Comparison of ENCODE assay signal across 8 mouse cellular contexts in genomic region chr9:57071801-57072351, GRCm38 (mm10). TPM values are rescaled to one million over a fixed set of nuclear protein-coding genes. Genes with fewer than 3 reads are reported as not detected.
DNase-seq lines count a peak whose midpoint lies in the region; ATAC-seq and TF ChIP-seq lines count a peak whose summit lies in the region.

TSS of gene Sin3a (plus strand) at chr9:57072040.

- peak within 1 kb of the TSS; percentile 83 for H3K4me2 ChIP-seq in hindbrain, embryonic 12.5 days (replicated peaks)
- H3K4me2 ChIP-seq in lung, postnatal 0 days (replicated peaks; ENCODE audit: low read depth, low read length), result peak within 1 kb of the TSS; percentile 91

- peak within 1 kb of the TSS; percentile 98 for H3K27ac ChIP-seq in hindbrain, embryonic 12.5 days
- peak within 1 kb of the TSS; percentile 91 for H3K27ac ChIP-seq in lung, postnatal 0 days (ENCODE audit: low read length)

- under 1% methylated on average over 34 of the region's 34 CpGs for WGBS in hindbrain, embryonic 12.5 days
- under 1% methylated on average over 34 of the region's 34 CpGs for WGBS in lung, postnatal 0 days

- peak; percentile 77 for DNase-seq in MN1 (ENCODE audit: low spot score)
- DNase-seq in cerebellum, adult 9-10 months, result peak; percentile 85
- DNase-seq in frontal cortex, postnatal 14 days (ENCODE audit: low spot score in 2 of 2), result peak; percentile 59 to 65
- peak; percentile 60 to 72 for DNase-seq in layer of hippocampus, postnatal 10 days (ENCODE audit: low spot score in 2 of 2)
- DNase-seq in lung, postnatal 0 days (ENCODE audit: low spot score), result peak; percentile 93
- DNase-seq in ovary, postnatal 10 days (ENCODE audit: low spot score), result peak; percentile 33
- DNase-seq in thymus, postnatal 10 days (ENCODE audit: low spot score in 2 of 2), result peak; percentile 63 to 69

- no peak for TF ChIP-seq EP300 in lung, postnatal 0 days (IDR thresholded peaks at IDR 0.05)

- peak within 1 kb of the TSS; percentile 66 for H3K9ac ChIP-seq in hindbrain, embryonic 12.5 days
- peak within 1 kb of the TSS; percentile 68 for H3K9ac ChIP-seq in lung, postnatal 0 days (replicated peaks; ENCODE audit: low read depth)

- no peaks in the 10 kb centered on the region for H3K9me3 ChIP-seq in hindbrain, embryonic 12.5 days (replicated peaks)
- H3K9me3 ChIP-seq in lung, postnatal 0 days (ENCODE audit: low read length), result no peaks in the 10 kb centered on the region

- H3K4me3 ChIP-seq in hindbrain, embryonic 12.5 days, result peak within 1 kb of the TSS; percentile 93
- peak within 1 kb of the TSS; percentile 79 for H3K4me3 ChIP-seq in lung, postnatal 0 days (ENCODE audit: low read depth, low read length)

- TF ChIP-seq CTCF in lung, postnatal 0 days (IDR thresholded peaks at IDR 0.05), result no peak

- H3K4me1 ChIP-seq in hindbrain, embryonic 12.5 days, result peaks cover 25% of the 10 kb centered on the region
- peaks cover 3% of the 10 kb centered on the region; the same call in 1 of the 2 replicates for H3K4me1 ChIP-seq in lung, postnatal 0 days (ENCODE audit: insufficient read depth, low read depth, low read length)

- no peaks in the 10 kb centered on the region for H3K36me3 ChIP-seq in hindbrain, embryonic 12.5 days
- H3K36me3 ChIP-seq in lung, postnatal 0 days (ENCODE audit: insufficient read depth, low read length), result no peaks in the 10 kb centered on the region

- ATAC-seq in hindbrain, embryonic 12.5 days (ENCODE audit: low FRiP score), result no peak
- no peak for ATAC-seq in lung, postnatal 0 days

- H3K27me3 ChIP-seq in hindbrain, embryonic 12.5 days, result no peaks in the 10 kb centered on the region
- H3K27me3 ChIP-seq in lung, postnatal 0 days (replicated peaks; ENCODE audit: insufficient read depth, low read length), result no peaks in the 10 kb centered on the region

RNA-seq across cellular contexts. Expression of gene Sin3a, which starts in this region (rescaled TPM):
- polyA plus RNA-seq in hindbrain, embryonic 12.5 days (2016; fragmentation: Nextera tagmentation; extraction: Ambion mirVana), result 38.7 and 41.2 TPM in 2 replicates
- total RNA-seq in layer of hippocampus, postnatal 10 days (2021), result 10 to 100 TPM; 36.2 to 36.4 TPM
- 14.3 and 17.5 TPM in 2 replicates for polyA plus RNA-seq in lung, postnatal 0 days (2015; fragmentation: Nextera tagmentation; extraction: Ambion mirVana)

Comparison
In these comparisons a context has a peak if more than half of its experiments do, and no peak if none do; other contexts are left out.
1. DNase-seq: peak in every context shown above with its lines; median percentile 93 in lung, postnatal 0 days; 85 in cerebellum, adult 9-10 months; 77 in MN1; 66 in layer of hippocampus, postnatal 10 days; 66 in thymus, postnatal 10 days; 62 in frontal cortex, postnatal 14 days; 33 in ovary, postnatal 10 days.